Mouse (Mus musculus): ENCODE results near the gene Acaa1a. TPM values are rescaled to one million over a fixed set of nuclear protein-coding genes. Genes with fewer than 3 reads are reported as not detected.
A peak's percentile ranks its signal among the peaks of the same experiment; 100 is the strongest.

Gene Acaa1a
- polyA plus RNA-seq (2014; fragmentation: Nextera tagmentation; extraction: Ambion mirVana) = 74.5 and 87.7 TPM in 2 replicates

GRCm38 (mm10) chr9:119339558-119340211 is at the start of gene Acaa1a:
Acaa1a (plus strand) TSS chr9:119339676.
- Histone ChIP-seq H3K4me2 (replicated peaks; ENCODE audit: low read depth, low read length) (peak within 1 kb of the TSS; percentile 91), H3K9ac (ENCODE audit: low read depth, low read length) (peak within 1 kb of the TSS; percentile 73), H3K27me3 (ENCODE audit: control insufficient read depth, insufficient read depth, low read length) (no peaks in the 10 kb centered on the region), H3K4me3 (ENCODE audit: low read length) (peak within 1 kb of the TSS; percentile 74), H3K4me1 (ENCODE audit: control insufficient read depth, insufficient read depth, low read length) (peaks cover 19% of the 10 kb centered on the region), H3K36me3 (ENCODE audit: control insufficient read depth, insufficient read depth, low read length) (peaks cover 18% of the 10 kb centered on the region), H3K27ac (ENCODE audit: low read depth, low read length) (peak within 1 kb of the TSS; percentile 94), H3K9me3 (ENCODE audit: control insufficient read depth, low read length) (no peaks in the 10 kb centered on the region)
- no peak for ATAC-seq (ENCODE audit: low FRiP score, low TSS enrichment)
- WGBS = under 1% methylated on average over 43 of the region's 43 CpGs

GRCm38 (mm10) chr9:119290791-119291190 is 48.7 kb upstream of the Acaa1a start:
- 93% methylated on average over 3 of the region's 3 CpGs for WGBS
- Histone ChIP-seq H3K4me1 (ENCODE audit: control insufficient read depth, insufficient read depth, low read length) (no peaks in the 10 kb centered on the region), H3K27me3 (ENCODE audit: control insufficient read depth, insufficient read depth, low read length) (no peaks in the 10 kb centered on the region), H3K9ac (ENCODE audit: low read depth, low read length) (no peak overlapping the region), H3K36me3 (ENCODE audit: control insufficient read depth, insufficient read depth, low read length) (peaks cover 4% of the 10 kb centered on the region; the same call in 1 of the 2 replicates), H3K4me2 (replicated peaks; ENCODE audit: low read depth, low read length) (no peak overlapping the region), H3K27ac (ENCODE audit: low read depth, low read length) (no peak overlapping the region), H3K9me3 (ENCODE audit: control insufficient read depth, low read length) (no peaks in the 10 kb centered on the region), H3K4me3 (ENCODE audit: low read length) (no peak overlapping the region)
- no peak for ATAC-seq (ENCODE audit: low FRiP score, low TSS enrichment)

- H3K27ac ChIP-seq (ENCODE audit: low read depth, low read length) = no peak overlapping the region
- H3K4me3 ChIP-seq (ENCODE audit: low read length) = no peak overlapping the region
- WGBS = 82% methylated on average over 6 of the region's 6 CpGs
- H3K36me3 ChIP-seq (ENCODE audit: control insufficient read depth, insufficient read depth, low read length) = no peaks in the 10 kb centered on the region; the same call in 1 of the 2 replicates
- no peak overlapping the region for H3K4me2 ChIP-seq (replicated peaks; ENCODE audit: low read depth, low read length)
- H3K9me3 ChIP-seq (ENCODE audit: control insufficient read depth, low read length) = no peaks in the 10 kb centered on the region
- H3K27me3 ChIP-seq (ENCODE audit: control insufficient read depth, insufficient read depth, low read length) = no peaks in the 10 kb centered on the region
- no peak overlapping the region for H3K9ac ChIP-seq (ENCODE audit: low read depth, low read length)
- no peaks in the 10 kb centered on the region for H3K4me1 ChIP-seq (ENCODE audit: control insufficient read depth, insufficient read depth, low read length)
- ATAC-seq (ENCODE audit: low FRiP score, low TSS enrichment) = no peak
Measured at GRCm38 (mm10) chr9:119297696-119298095, 41.8 kb upstream of the Acaa1a start.

GRCm38 (mm10) chr9:119298563-119298962 is 40.9 kb upstream of the Acaa1a start:
- ATAC-seq (ENCODE audit: low FRiP score, low TSS enrichment) = no peak
- Histone ChIP-seq H3K4me2 (replicated peaks; ENCODE audit: low read depth, low read length) (no peak overlapping the region), H3K9me3 (ENCODE audit: control insufficient read depth, low read length) (no peaks in the 10 kb centered on the region), H3K9ac (ENCODE audit: low read depth, low read length) (no peak overlapping the region), H3K36me3 (ENCODE audit: control insufficient read depth, insufficient read depth, low read length) (no peaks in the 10 kb centered on the region; the same call in 1 of the 2 replicates), H3K27me3 (ENCODE audit: control insufficient read depth, insufficient read depth, low read length) (no peaks in the 10 kb centered on the region), H3K4me3 (ENCODE audit: low read length) (no peak overlapping the region), H3K27ac (ENCODE audit: low read depth, low read length) (no peak overlapping the region), H3K4me1 (ENCODE audit: control insufficient read depth, insufficient read depth, low read length) (no peaks in the 10 kb centered on the region)
- WGBS = 69% methylated on average over 3 of the region's 3 CpGs

- Histone ChIP-seq H3K4me1 (ENCODE audit: control insufficient read depth, insufficient read depth, low read length) (no peaks in the 10 kb centered on the region), H3K27ac (ENCODE audit: low read depth, low read length) (no peak overlapping the region), H3K27me3 (ENCODE audit: control insufficient read depth, insufficient read depth, low read length) (no peaks in the 10 kb centered on the region), H3K9ac (ENCODE audit: low read depth, low read length) (no peak overlapping the region), H3K4me2 (replicated peaks; ENCODE audit: low read depth, low read length) (no peak overlapping the region), H3K4me3 (ENCODE audit: low read length) (no peak overlapping the region), H3K36me3 (ENCODE audit: control insufficient read depth, insufficient read depth, low read length) (no peaks in the 10 kb centered on the region; the same call in 1 of the 2 replicates), H3K9me3 (ENCODE audit: control insufficient read depth, low read length) (no peaks in the 10 kb centered on the region)
- ATAC-seq (ENCODE audit: low FRiP score, low TSS enrichment) = no peak
- WGBS = 89% methylated on average over 7 of the region's 7 CpGs
Measured at GRCm38 (mm10) chr9:119305863-119306262, 33.6 kb upstream of the Acaa1a start.

- Histone ChIP-seq H3K9me3 (ENCODE audit: control insufficient read depth, low read length) (no peaks in the 10 kb centered on the region), H3K27ac (ENCODE audit: low read depth, low read length) (no peak overlapping the region), H3K4me2 (replicated peaks; ENCODE audit: low read depth, low read length) (no peak overlapping the region), H3K4me1 (ENCODE audit: control insufficient read depth, insufficient read depth, low read length) (no peaks in the 10 kb centered on the region), H3K27me3 (ENCODE audit: control insufficient read depth, insufficient read depth, low read length) (no peaks in the 10 kb centered on the region), H3K36me3 (ENCODE audit: control insufficient read depth, insufficient read depth, low read length) (no peaks in the 10 kb centered on the region), H3K4me3 (ENCODE audit: low read length) (no peak overlapping the region), H3K9ac (ENCODE audit: low read depth, low read length) (no peak overlapping the region)
- WGBS = 83% methylated on average over 1 of the region's 1 CpGs
- no peak for ATAC-seq (ENCODE audit: low FRiP score, low TSS enrichment)
Measured at GRCm38 (mm10) chr9:119309067-119309466, 30.4 kb upstream of the Acaa1a start.

- no peaks in the 10 kb centered on the region for H3K36me3 ChIP-seq (ENCODE audit: control insufficient read depth, insufficient read depth, low read length)
- WGBS = 94% methylated on average over 10 of the region's 10 CpGs
Measured at GRCm38 (mm10) chr9:119313096-119313495, 26.4 kb upstream of the Acaa1a start.

GRCm38 (mm10) chr9:119318891-119319290 is 20.6 kb upstream of the Acaa1a start:
- 94% methylated on average over 1 of the region's 1 CpGs for WGBS
- no peak overlapping the region for H3K4me2 ChIP-seq (replicated peaks; ENCODE audit: low read depth, low read length)
- no peaks in the 10 kb centered on the region for H3K36me3 ChIP-seq (ENCODE audit: control insufficient read depth, insufficient read depth, low read length)
- H3K27me3 ChIP-seq (ENCODE audit: control insufficient read depth, insufficient read depth, low read length) = no peaks in the 10 kb centered on the region
- no peak overlapping the region for H3K9ac ChIP-seq (ENCODE audit: low read depth, low read length)
- no peak overlapping the region for H3K27ac ChIP-seq (ENCODE audit: low read depth, low read length)
- no peaks in the 10 kb centered on the region for H3K9me3 ChIP-seq (ENCODE audit: control insufficient read depth, low read length)
- H3K4me1 ChIP-seq (ENCODE audit: control insufficient read depth, insufficient read depth, low read length) = peaks cover 11% of the 10 kb centered on the region
- H3K4me3 ChIP-seq (ENCODE audit: low read length) = no peak overlapping the region
- no peak for ATAC-seq (ENCODE audit: low FRiP score, low TSS enrichment)

More at GRCm38 (mm10) chr9:119313096-119313495, 26.4 kb upstream of the Acaa1a start:
- H3K27ac ChIP-seq (ENCODE audit: low read depth, low read length) = no peak overlapping the region
- no peaks in the 10 kb centered on the region for H3K9me3 ChIP-seq (ENCODE audit: control insufficient read depth, low read length)
- H3K4me3 ChIP-seq (ENCODE audit: low read length) = no peak overlapping the region
- H3K4me2 ChIP-seq (replicated peaks; ENCODE audit: low read depth, low read length) = no peak overlapping the region
- ATAC-seq (ENCODE audit: low FRiP score, low TSS enrichment) = peak; percentile 28; the same call in 1 of the 2 replicates
- H3K4me1 ChIP-seq (ENCODE audit: control insufficient read depth, insufficient read depth, low read length) = no peaks in the 10 kb centered on the region
- H3K27me3 ChIP-seq (ENCODE audit: control insufficient read depth, insufficient read depth, low read length) = no peaks in the 10 kb centered on the region
- no peak overlapping the region for H3K9ac ChIP-seq (ENCODE audit: low read depth, low read length)

GRCm38 (mm10) chr9:119320446-119320845 is 19.0 kb upstream of the Acaa1a start:
- Histone ChIP-seq H3K9ac (ENCODE audit: low read depth, low read length) (no peak overlapping the region; the same call in 1 of the 2 replicates), H3K27me3 (ENCODE audit: control insufficient read depth, insufficient read depth, low read length) (no peaks in the 10 kb centered on the region), H3K4me1 (ENCODE audit: control insufficient read depth, insufficient read depth, low read length) (peaks cover 11% of the 10 kb centered on the region), H3K4me3 (ENCODE audit: low read length) (no peak overlapping the region; the same call in 1 of the 2 replicates), H3K27ac (ENCODE audit: low read depth, low read length) (no peak overlapping the region), H3K4me2 (replicated peaks; ENCODE audit: low read depth, low read length) (peak overlapping the region; percentile 95; the same call in 1 of the 2 replicates), H3K9me3 (ENCODE audit: control insufficient read depth, low read length) (no peaks in the 10 kb centered on the region), H3K36me3 (ENCODE audit: control insufficient read depth, insufficient read depth, low read length) (no peaks in the 10 kb centered on the region)
- ATAC-seq (ENCODE audit: low FRiP score, low TSS enrichment) = no peak
- WGBS = 82% methylated on average over 7 of the region's 7 CpGs
